Mouse (Mus musculus): ENCODE data around the gene Gm21425.
"Not testable (repeated sequence)": the region's sequence is repeated elsewhere in the genome, so short reads cannot be mapped to it uniquely, and the experiment has no call there.

The Gm21425 gene

GRCm38 (mm10) chrY:13161668-13162067 lies at the start of gene Gm21425:
Gene Gm21425 (plus strand): TSS chrY:13161968.
- not testable (repeated sequence) for DNase-seq (ENCODE audit: low spot score)

GRCm38 (mm10) chrY:13133392-13133791 lies 28.4 kb upstream of the Gm21425 start, which contains the start of gene Gm21891:
Gene Gm21891 (minus strand): TSS chrY:13133492.
- not testable (repeated sequence) for DNase-seq (ENCODE audit: low spot score)

All from ovary, postnatal 14 days (tissue).